Mouse (Mus musculus): Measurements from ENCODE around the gene Tmem54. TPM values are rescaled to one million over a fixed set of nuclear protein-coding genes. Genes with fewer than 3 reads are reported as not detected.

Tmem54 gene
- total RNA-seq (2017): not detected in 2 replicates

- ATAC-seq (replicated peaks; ENCODE audit: low read depth, poor library complexity, severe bottlenecking): no peak; the same call in 1 of the 2 replicates
These were observed at the start of gene Tmem54 for GRCm38 (mm10) chr4:129105356-129105755. TSS of gene Tmem54 (plus strand) at chr4:129105548.

GRCm38 (mm10) chr4:129055562-129055961, 49.8 kb upstream of the Tmem54 start:
- no peak for ATAC-seq (replicated peaks; ENCODE audit: low read depth, poor library complexity, severe bottlenecking)

GRCm38 (mm10) chr4:129057533-129058206, 47.7 kb upstream of the Tmem54 start:
- peak; percentile 68 for ATAC-seq (replicated peaks; ENCODE audit: low read depth, poor library complexity, severe bottlenecking)

- peak; percentile 6; the same call in 1 of the 2 replicates for ATAC-seq (replicated peaks; ENCODE audit: low read depth, poor library complexity, severe bottlenecking)
These were observed 46.9 kb upstream of the Tmem54 start, which contains the start of gene Rnf19b for GRCm38 (mm10) chr4:129058207-129059092. TSS of gene Rnf19b (plus strand) at chr4:129058271.

GRCm38 (mm10) chr4:129059125-129059551, 46.2 kb upstream of the Tmem54 start:
- ATAC-seq (replicated peaks; ENCODE audit: low read depth, poor library complexity, severe bottlenecking): peak; percentile 65

- ATAC-seq (replicated peaks; ENCODE audit: low read depth, poor library complexity, severe bottlenecking): 0 out of 2 replicates have a peak, but pooled peaks have one; percentile 13
These were observed 45.4 kb upstream of the Tmem54 start for GRCm38 (mm10) chr4:129059922-129060321.

GRCm38 (mm10) chr4:129061486-129061885, 43.9 kb upstream of the Tmem54 start:
- no peak for ATAC-seq (replicated peaks; ENCODE audit: low read depth, poor library complexity, severe bottlenecking)

GRCm38 (mm10) chr4:129062281-129063075, 42.9 kb upstream of the Tmem54 start:
- no peak for ATAC-seq (replicated peaks; ENCODE audit: low read depth, poor library complexity, severe bottlenecking)

- ATAC-seq (replicated peaks; ENCODE audit: low read depth, poor library complexity, severe bottlenecking): peak; percentile 52
These were observed 39.6 kb upstream of the Tmem54 start for GRCm38 (mm10) chr4:129065688-129066236.

GRCm38 (mm10) chr4:129067638-129068415, 37.5 kb upstream of the Tmem54 start:
- ATAC-seq (replicated peaks; ENCODE audit: low read depth, poor library complexity, severe bottlenecking): no peak

- no peak for ATAC-seq (replicated peaks; ENCODE audit: low read depth, poor library complexity, severe bottlenecking)
These were observed 36.5 kb upstream of the Tmem54 start for GRCm38 (mm10) chr4:129068848-129069247.

GRCm38 (mm10) chr4:129079126-129079525, 26.2 kb upstream of the Tmem54 start:
- ATAC-seq (replicated peaks; ENCODE audit: low read depth, poor library complexity, severe bottlenecking): no peak

GRCm38 (mm10) chr4:129081041-129081440, 24.3 kb upstream of the Tmem54 start:
- ATAC-seq (replicated peaks; ENCODE audit: low read depth, poor library complexity, severe bottlenecking): no peak

GRCm38 (mm10) chr4:129081512-129081911, 23.8 kb upstream of the Tmem54 start:
- ATAC-seq (replicated peaks; ENCODE audit: low read depth, poor library complexity, severe bottlenecking): 0 out of 2 replicates have a peak, but pooled peaks have one; percentile 12

- ATAC-seq (replicated peaks; ENCODE audit: low read depth, poor library complexity, severe bottlenecking): no peak
These were observed 23.4 kb upstream of the Tmem54 start for GRCm38 (mm10) chr4:129081939-129082338.

GRCm38 (mm10) chr4:129082379-129083115, 22.8 kb upstream of the Tmem54 start:
- ATAC-seq (replicated peaks; ENCODE audit: low read depth, poor library complexity, severe bottlenecking): peak; percentile 91

- no peak for ATAC-seq (replicated peaks; ENCODE audit: low read depth, poor library complexity, severe bottlenecking)
These were observed 20.5 kb upstream of the Tmem54 start for GRCm38 (mm10) chr4:129084896-129085295.

- peak; percentile 68 for ATAC-seq (replicated peaks; ENCODE audit: low read depth, poor library complexity, severe bottlenecking)
These were observed 19.3 kb upstream of the Tmem54 start for GRCm38 (mm10) chr4:129086078-129086477.

All from common myeloid progenitor, adult 5-6 weeks (primary cell).